Mouse (Mus musculus) testis, adult 2 months (tissue): ENCODE measurements around the gene Gnmt.

Experiments used
- CTCF ChIP-seq: fragments of 200-500 bp; IDR thresholded peaks from 2 replicates; pipeline ENCODE4 v1.5.1; 2012; ENCODE audit warnings: low read depth, mild to moderate bottlenecking, inconsistent platforms, low read length, moderate library complexity; ENCODE audit not compliant: control insufficient read depth, insufficient read depth, insufficient replicate concordance
- POLR2A ChIP-seq: fragments of 200-500 bp; IDR thresholded peaks from 2 replicates; pipeline ENCODE4 v1.6.1; 2012; ENCODE audit warnings: low read depth, mild to moderate bottlenecking, inconsistent platforms, low read length, moderate library complexity; ENCODE audit not compliant: control insufficient read depth

DNA sequence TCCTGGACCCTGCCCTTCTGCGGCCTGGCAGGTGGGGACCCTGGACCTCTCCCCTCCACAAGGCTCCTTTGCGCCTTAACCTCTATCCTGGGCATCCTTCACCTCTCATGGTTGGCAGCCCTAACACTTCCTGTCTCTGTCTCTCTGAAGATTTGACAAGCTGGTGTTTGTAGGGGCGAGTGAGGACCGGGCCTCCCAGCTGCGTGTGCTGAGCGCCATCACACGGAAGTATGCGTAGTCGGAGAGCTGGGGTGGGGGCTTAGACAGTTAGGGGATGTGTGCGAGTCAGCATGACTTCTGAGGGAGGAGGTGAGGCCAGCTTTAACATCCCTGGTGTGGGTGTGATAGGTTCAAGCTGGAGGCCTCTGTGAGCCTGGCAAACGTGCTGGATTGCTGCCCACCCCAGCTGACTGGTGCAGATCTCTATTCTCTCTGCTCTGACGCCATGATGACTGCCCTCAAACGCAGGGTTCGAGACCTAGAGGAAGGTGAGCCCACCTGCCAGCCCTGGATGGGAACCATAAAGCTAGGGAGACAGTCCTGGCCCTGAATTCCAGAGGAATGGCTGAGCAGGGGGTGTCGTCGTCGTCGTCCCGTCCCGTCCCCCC, 4.4 kb downstream of the Gnmt start:
- TF ChIP-seq POLR2A: no peak
- no peak for TF ChIP-seq CTCF
